In the genomic region with DNA sequence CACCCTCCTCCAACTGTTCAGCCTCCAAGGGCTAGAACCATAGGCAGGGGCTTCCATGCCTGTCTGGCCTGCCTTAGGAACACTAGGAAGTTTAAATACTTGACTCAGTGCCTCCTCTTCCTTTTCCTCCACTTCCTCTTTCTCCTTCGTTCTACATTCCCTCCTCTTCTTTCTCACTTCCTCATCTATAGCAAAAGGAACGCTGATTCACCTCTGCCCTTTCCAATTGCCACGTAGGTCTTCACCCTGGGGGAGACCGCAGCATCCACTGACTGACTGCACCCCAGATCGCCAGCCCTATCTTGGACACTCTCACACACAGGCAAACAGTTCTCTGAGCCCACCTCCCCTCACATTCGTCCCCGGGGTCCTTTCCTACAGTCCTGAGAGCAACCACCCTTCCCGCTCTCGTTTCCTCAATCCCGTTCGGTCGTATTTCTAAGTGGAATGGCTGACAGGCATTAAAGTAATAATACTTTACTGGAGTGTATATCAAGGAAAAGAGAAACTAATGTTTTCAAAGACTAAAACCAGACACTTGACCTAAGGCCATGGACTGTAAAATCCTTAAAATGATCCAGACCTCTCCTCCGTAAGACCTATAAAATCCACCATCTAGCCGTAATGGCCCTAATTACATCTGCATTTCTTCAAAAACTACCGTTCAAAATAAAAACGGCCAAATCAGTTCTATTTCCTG, we compare ENCODE assay signal across 20 mouse cellular contexts. TPM values are rescaled to one million over a fixed set of nuclear protein-coding genes. Genes with fewer than 3 reads are reported as not detected.
A peak's percentile ranks its signal among the peaks of the same experiment; 100 is the strongest.
DNase-seq lines count a peak whose midpoint lies in the region; ATAC-seq and TF ChIP-seq lines count a peak whose summit lies in the region.
"Had no signal": no experiment of that assay in that cellular context is flagged by ENCODE, and none has a peak within 500 bp of the region (broad histone marks: within the 10 kb centered on the region; RNA-seq: fewer than 3 reads in every experiment).

No protein-coding gene starts in this region.

- no peak overlapping the region for H3K27ac ChIP-seq in stomach, embryonic 15.5 days
- no peak overlapping the region for H3K27ac ChIP-seq in stomach, postnatal 0 days (replicated peaks)
- H3K27ac ChIP-seq in embryonic facial prominence, embryonic 13.5 days, result no peak overlapping the region; the same call in 1 of the 2 replicates
- peak overlapping the region; percentile 28; the same call in 1 of the 2 replicates for H3K27ac ChIP-seq in limb, embryonic 13.5 days
- H3K27ac ChIP-seq in hindbrain, embryonic 10.5 days, result no peak overlapping the region
- H3K27ac ChIP-seq: forebrain, embryonic 13.5 days; heart, embryonic 15.5 days; liver, embryonic 12.5 days; lung, embryonic 15.5 days; neural tube, embryonic 15.5 days had no signal

- H3K27me3 ChIP-seq in stomach, embryonic 15.5 days (replicated peaks), result no peaks in the 10 kb centered on the region
- H3K27me3 ChIP-seq in stomach, postnatal 0 days (ENCODE audit: control insufficient read depth, insufficient read depth, low read length), result no peaks in the 10 kb centered on the region
- H3K27me3 ChIP-seq in embryonic facial prominence, embryonic 13.5 days, result peaks cover 10% of the 10 kb centered on the region
- H3K27me3 ChIP-seq in limb, embryonic 13.5 days, result peaks cover 46% of the 10 kb centered on the region
- peaks cover 13% of the 10 kb centered on the region; the same call in 1 of the 2 replicates for H3K27me3 ChIP-seq in hindbrain, embryonic 10.5 days (ENCODE audit: insufficient read depth, poor library complexity, severe bottlenecking)
- H3K27me3 ChIP-seq: forebrain, embryonic 13.5 days; heart, embryonic 15.5 days; liver, embryonic 12.5 days; lung, embryonic 15.5 days; neural tube, embryonic 15.5 days had no signal

- peaks cover 6% of the 10 kb centered on the region for H3K4me1 ChIP-seq in stomach, embryonic 15.5 days
- peaks cover 4% of the 10 kb centered on the region; the same call in 1 of the 2 replicates for H3K4me1 ChIP-seq in stomach, postnatal 0 days (replicated peaks; ENCODE audit: control insufficient read depth, insufficient read depth)
- H3K4me1 ChIP-seq in embryonic facial prominence, embryonic 13.5 days, result peaks cover 41% of the 10 kb centered on the region
- peaks cover 53% of the 10 kb centered on the region for H3K4me1 ChIP-seq in limb, embryonic 13.5 days
- H3K4me1 ChIP-seq in hindbrain, embryonic 10.5 days (replicated peaks), result no peaks in the 10 kb centered on the region
- H3K4me1 ChIP-seq: liver, embryonic 12.5 days had no signal

- H3K4me2 ChIP-seq in stomach, embryonic 15.5 days, result peak overlapping the region; percentile 15; the same call in 1 of the 2 replicates
- H3K4me2 ChIP-seq in stomach, postnatal 0 days (replicated peaks; ENCODE audit: low read depth), result no peak overlapping the region
- H3K4me2 ChIP-seq in embryonic facial prominence, embryonic 13.5 days, result peak overlapping the region; percentile 27
- peak overlapping the region; percentile 47 for H3K4me2 ChIP-seq in limb, embryonic 13.5 days (replicated peaks)
- H3K4me2 ChIP-seq: forebrain, embryonic 13.5 days; heart, embryonic 15.5 days; liver, embryonic 12.5 days; lung, embryonic 15.5 days; neural tube, embryonic 15.5 days had no signal

- H3K9me3 ChIP-seq in stomach, embryonic 15.5 days, result no peaks in the 10 kb centered on the region
- no peaks in the 10 kb centered on the region for H3K9me3 ChIP-seq in stomach, postnatal 0 days (ENCODE audit: control insufficient read depth, low read length)
- no peaks in the 10 kb centered on the region for H3K9me3 ChIP-seq in embryonic facial prominence, embryonic 13.5 days
- H3K9me3 ChIP-seq in limb, embryonic 13.5 days, result no peaks in the 10 kb centered on the region
- no peaks in the 10 kb centered on the region for H3K9me3 ChIP-seq in hindbrain, embryonic 10.5 days
- H3K9me3 ChIP-seq: forebrain, embryonic 13.5 days; G1E; heart, embryonic 15.5 days; liver, embryonic 12.5 days; lung, embryonic 15.5 days; neural tube, embryonic 15.5 days had no signal

- H3K9ac ChIP-seq in stomach, embryonic 15.5 days, result no peak overlapping the region
- H3K9ac ChIP-seq in stomach, postnatal 0 days (ENCODE audit: low read length), result no peak overlapping the region
- H3K9ac ChIP-seq in embryonic facial prominence, embryonic 13.5 days, result no peak overlapping the region
- H3K9ac ChIP-seq in limb, embryonic 13.5 days, result no peak overlapping the region; the same call in 1 of the 2 replicates
- H3K9ac ChIP-seq: forebrain, embryonic 13.5 days; heart, embryonic 15.5 days; liver, embryonic 12.5 days; lung, embryonic 15.5 days; neural tube, embryonic 15.5 days had no signal

- WGBS in stomach, embryonic 15.5 days, result 60% methylated on average over 16 of the region's 16 CpGs
- WGBS in stomach, postnatal 0 days, result 69% methylated on average over 16 of the region's 16 CpGs
- 48% methylated on average over 16 of the region's 16 CpGs for WGBS in embryonic facial prominence, embryonic 13.5 days
- 19% methylated on average over 16 of the region's 16 CpGs for WGBS in limb, embryonic 13.5 days
- 89% methylated on average over 16 of the region's 16 CpGs for WGBS in hindbrain, embryonic 10.5 days

- no peaks in the 10 kb centered on the region for H3K36me3 ChIP-seq in stomach, embryonic 15.5 days
- H3K36me3 ChIP-seq in stomach, postnatal 0 days (ENCODE audit: control insufficient read depth, insufficient read depth, low read length), result no peaks in the 10 kb centered on the region
- H3K36me3 ChIP-seq in embryonic facial prominence, embryonic 13.5 days, result no peaks in the 10 kb centered on the region
- no peaks in the 10 kb centered on the region for H3K36me3 ChIP-seq in limb, embryonic 13.5 days
- H3K36me3 ChIP-seq in hindbrain, embryonic 10.5 days, result no peaks in the 10 kb centered on the region
- H3K36me3 ChIP-seq: G1E; heart, embryonic 15.5 days; liver, embryonic 12.5 days; lung, embryonic 15.5 days; neural tube, embryonic 15.5 days had no signal

- no peak for TF ChIP-seq CTCF in stomach, postnatal 0 days (IDR thresholded peaks at IDR 0.05; ENCODE audit: low read depth)

- no peak for DNase-seq in stomach, postnatal 0 days (ENCODE audit: low spot score)
- DNase-seq in ovary, postnatal 14 days (ENCODE audit: low spot score), result no peak
- DNase-seq in hindbrain, embryonic 10.5 days (ENCODE audit: low spot score), result no peak
- DNase-seq in c-Kit-positive CD71-positive TER-119-positive erythroid progenitor cells, embryonic 14.5 days (ENCODE audit: low spot score), result no peak
- DNase-seq: adrenal gland, postnatal 10 days; cerebellum, adult 18-20 months; kidney, postnatal 10 days; layer of hippocampus, adult 9-11 months; midbrain, embryonic 14.5 days; thymus, adult 2 months had no signal

- H3K4me3 ChIP-seq in stomach, embryonic 15.5 days (replicated peaks), result no peak overlapping the region
- no peak overlapping the region for H3K4me3 ChIP-seq in stomach, postnatal 0 days (ENCODE audit: low read depth, low read length)
- H3K4me3 ChIP-seq in embryonic facial prominence, embryonic 13.5 days, result no peak overlapping the region
- no peak overlapping the region for H3K4me3 ChIP-seq in limb, embryonic 13.5 days
- no peak overlapping the region for H3K4me3 ChIP-seq in hindbrain, embryonic 10.5 days
- H3K4me3 ChIP-seq: forebrain, embryonic 13.5 days; heart, embryonic 15.5 days; liver, embryonic 12.5 days; lung, embryonic 15.5 days; myocyte; neural tube, embryonic 15.5 days had no signal

- no peak for ATAC-seq in stomach, embryonic 15.5 days (ENCODE audit: insufficient read depth, low FRiP score, low read depth)
- no peak for ATAC-seq in stomach, postnatal 0 days (ENCODE audit: low FRiP score, low TSS enrichment)
- no peak for ATAC-seq in embryonic facial prominence, embryonic 13.5 days (ENCODE audit: insufficient number of reproducible peaks, insufficient read depth, low FRiP score, low TSS enrichment, low read depth)
- no peak for ATAC-seq in limb, embryonic 13.5 days (ENCODE audit: low FRiP score, low read depth)
- ATAC-seq: forebrain, embryonic 13.5 days; liver, embryonic 12.5 days had no signal

- TF ChIP-seq EP300 in stomach, postnatal 0 days (optimal IDR thresholded peaks at IDR 0.05), result no peak

RNA-seq across cellular contexts. Expression of a gene that starts 29.4 kb away (rescaled TPM):
- polyA plus RNA-seq in stomach, embryonic 15.5 days (2015; fragmentation: Nextera tagmentation; extraction: Ambion mirVana), result 21.1 and 22.2 TPM in 2 replicates
- 9.6 and 10.7 TPM in 2 replicates for polyA plus RNA-seq in stomach, postnatal 0 days (2015; fragmentation: Nextera tagmentation; extraction: Ambion mirVana)
- 13.6 and 17.9 TPM in 2 replicates for polyA plus RNA-seq in embryonic facial prominence, embryonic 13.5 days (2015; fragmentation: Nextera tagmentation; extraction: Ambion mirVana)
- polyA plus RNA-seq in limb, embryonic 13.5 days (2015; fragmentation: Nextera tagmentation; extraction: Ambion mirVana), result 29.4 and 30.5 TPM in 2 replicates
- 4.0 and 6.7 TPM in 2 replicates for polyA plus RNA-seq in hindbrain, embryonic 10.5 days (2016; fragmentation: Nextera tagmentation; extraction: Ambion mirVana)
